Mouse (Mus musculus) C2C12 (cell line): Measurements from ENCODE around the gene Tes3-ps. TPM values are rescaled to one million over a fixed set of nuclear protein-coding genes. Genes with fewer than 3 reads are reported as not detected.

Source experiments
- H3K27me3 ChIP-seq: one replicate; pipeline ENCODE4 v1.6.1; 2011; ENCODE audit not compliant: control insufficient read depth, insufficient read depth, insufficient read length
- H3K36me3 ChIP-seq: one replicate; pipeline ENCODE4 v1.6.1; 2011; ENCODE audit not compliant: control insufficient read depth, insufficient read depth
- H3K4me3 ChIP-seq: one replicate; pipeline ENCODE4 v1.5.1; 2011; ENCODE audit warnings: mild to moderate bottlenecking, control low read depth; ENCODE audit not compliant: poor library complexity, insufficient read depth, severe bottlenecking
- H3K79me2 ChIP-seq: one replicate; pipeline ENCODE4 v1.6.1; 2011; ENCODE audit not compliant: control insufficient read depth, insufficient read depth
- H3K79me3 ChIP-seq: one replicate; pipeline ENCODE4 v1.6.1; 2011; ENCODE audit warnings: low read depth, control low read depth
- H3ac ChIP-seq: one replicate; pipeline ENCODE3; 2011; ENCODE audit warnings: low read depth; ENCODE audit not compliant: control insufficient read depth, insufficient read length
- CEBPB ChIP-seq: IDR thresholded peaks from one replicate; pipeline ENCODE4 v1.6.1; 2011; ENCODE audit warnings: low read depth, mild to moderate bottlenecking, control low read depth, moderate library complexity
- CTCF ChIP-seq: IDR thresholded peaks from one replicate; pipeline ENCODE4 v1.5.1; 2011; ENCODE audit not compliant: control insufficient read depth, insufficient read depth, insufficient read length
- FOSL1 ChIP-seq: IDR thresholded peaks from one replicate; pipeline ENCODE4 v1.8.0; 2011; ENCODE audit warnings: mild to moderate bottlenecking, low read length; ENCODE audit not compliant: poor library complexity, insufficient read depth, severe bottlenecking
- MAX ChIP-seq: IDR thresholded peaks from one replicate; pipeline ENCODE4 v1.6.1; 2011; ENCODE audit warnings: mild to moderate bottlenecking, control low read depth
- MYOD1 ChIP-seq: IDR thresholded peaks from one replicate; pipeline ENCODE4 v1.6.1; 2011; ENCODE audit warnings: low read depth; ENCODE audit not compliant: control insufficient read depth, insufficient read length
- MYOG ChIP-seq: IDR thresholded peaks from one replicate; pipeline ENCODE4 v1.6.1; 2011; ENCODE audit not compliant: control insufficient read depth, insufficient read length; ENCODE audit errors: extremely low read depth
- USF1 ChIP-seq: IDR thresholded peaks from one replicate; pipeline ENCODE4 v1.6.1; 2011; ENCODE audit warnings: low read depth, mild to moderate bottlenecking, control low read depth, moderate library complexity
- polyA plus RNA-seq: library from polyadenylated mRNA; unstranded; fragments of >200 nt; fragmentation: generic; extraction: Trizol; gene quantifications from one replicate; pipeline ENCODE4 v1.2.1, GENCODE M21; 2012; ENCODE audit warnings: missing spikeins

Gene Tes3-ps
- polyA plus RNA-seq, 1 experiment, result 0.59 TPM

- H3K79me3 ChIP-seq, result no peaks in the 10 kb centered on the region
- H3K36me3 ChIP-seq, result no peaks in the 10 kb centered on the region
These were observed 14.1 kb downstream of the Tes3-ps start for GRCm38 (mm10) chr13:49507176-49507575.

GRCm38 (mm10) chr13:49518761-49519160 is 25.6 kb downstream of the Tes3-ps start:
- H3K27me3 ChIP-seq, result no peaks in the 10 kb centered on the region
- H3K4me3 ChIP-seq, result no peak overlapping the region
- H3ac ChIP-seq, result no peak overlapping the region
- no peaks in the 10 kb centered on the region for H3K79me3 ChIP-seq
- no peak for TF ChIP-seq CTCF
- no peaks in the 10 kb centered on the region for H3K36me3 ChIP-seq
- no peaks in the 10 kb centered on the region for H3K79me2 ChIP-seq

More at GRCm38 (mm10) chr13:49507176-49507575, 14.1 kb downstream of the Tes3-ps start:
- no peak overlapping the region for H3ac ChIP-seq
- no peaks in the 10 kb centered on the region for H3K79me2 ChIP-seq
- no peaks in the 10 kb centered on the region for H3K27me3 ChIP-seq
- TF ChIP-seq MAX, result no peak
- no peak for TF ChIP-seq MYOG
- no peak for TF ChIP-seq USF1
- TF ChIP-seq CEBPB, result no peak
- no peak for TF ChIP-seq MYOD1
- H3K4me3 ChIP-seq, result no peak overlapping the region

- no peaks in the 10 kb centered on the region for H3K79me3 ChIP-seq
- no peaks in the 10 kb centered on the region for H3K79me2 ChIP-seq
These were observed 33.1 kb downstream of the Tes3-ps start for GRCm38 (mm10) chr13:49526235-49526634.

GRCm38 (mm10) chr13:49530636-49531035 is 37.5 kb downstream of the Tes3-ps start:
- Histone ChIP-seq H3K4me3 (no peak overlapping the region), H3K36me3 (no peaks in the 10 kb centered on the region), H3K79me2 (no peaks in the 10 kb centered on the region), H3K27me3 (no peaks in the 10 kb centered on the region), H3ac (no peak overlapping the region), H3K79me3 (no peaks in the 10 kb centered on the region)
- TF ChIP-seq CEBPB (no peak), MYOD1 (no peak), CTCF (no peak), MYOG (no peak), MAX (no peak), USF1 (no peak), FOSL1 (no peak)

More at GRCm38 (mm10) chr13:49526235-49526634, 33.1 kb downstream of the Tes3-ps start:
- H3K4me3 ChIP-seq, result no peak overlapping the region
- no peaks in the 10 kb centered on the region for H3K27me3 ChIP-seq
- TF ChIP-seq MYOD1 (no peak), USF1 (no peak)
- H3ac ChIP-seq, result no peak overlapping the region
- no peaks in the 10 kb centered on the region for H3K36me3 ChIP-seq

- Histone ChIP-seq H3K79me3 (no peaks in the 10 kb centered on the region), H3K4me3 (no peak overlapping the region), H3K36me3 (no peaks in the 10 kb centered on the region), H3ac (no peak overlapping the region), H3K79me2 (no peaks in the 10 kb centered on the region), H3K27me3 (no peaks in the 10 kb centered on the region)
- TF ChIP-seq USF1, result no peak
- no peak for TF ChIP-seq MYOD1
- TF ChIP-seq CEBPB, result no peak
- no peak for TF ChIP-seq MAX
- no peak for TF ChIP-seq MYOG
- TF ChIP-seq FOSL1, result no peak
- TF ChIP-seq CTCF, result no peak
These were observed 43.8 kb downstream of the Tes3-ps start for GRCm38 (mm10) chr13:49536946-49537345.

GRCm38 (mm10) chr13:49538693-49539092 is 45.6 kb downstream of the Tes3-ps start:
- H3K36me3 ChIP-seq, result no peaks in the 10 kb centered on the region
- H3ac ChIP-seq, result no peak overlapping the region
- no peak overlapping the region for H3K4me3 ChIP-seq
- H3K79me2 ChIP-seq, result no peaks in the 10 kb centered on the region
- H3K27me3 ChIP-seq, result no peaks in the 10 kb centered on the region
- TF ChIP-seq MAX (no peak), MYOD1 (no peak), CEBPB (no peak), MYOG (no peak), FOSL1 (no peak), CTCF (no peak), USF1 (no peak)
- no peaks in the 10 kb centered on the region for H3K79me3 ChIP-seq

GRCm38 (mm10) chr13:49544279-49544678 is 51.2 kb downstream of the Tes3-ps start, which contains the start of gene Aspn:
Aspn (plus strand) TSS chr13:49544443.
- Histone ChIP-seq H3ac (no peak within 1 kb of the TSS), H3K79me3 (no peaks in the 10 kb centered on the region), H3K27me3 (no peaks in the 10 kb centered on the region), H3K4me3 (no peak within 1 kb of the TSS), H3K79me2 (no peaks in the 10 kb centered on the region), H3K36me3 (no peaks in the 10 kb centered on the region)
- no peak for TF ChIP-seq CTCF
- no peak for TF ChIP-seq FOSL1
- no peak for TF ChIP-seq USF1
- no peak for TF ChIP-seq MYOD1
- no peak for TF ChIP-seq MAX
- no peak for TF ChIP-seq CEBPB
- no peak for TF ChIP-seq MYOG
